Mouse (Mus musculus) forebrain, embryonic 16.5 days (tissue): ENCODE data around the gene Edc3. TPM values are rescaled to one million over a fixed set of nuclear protein-coding genes. Genes with fewer than 3 reads are reported as not detected.
A peak's percentile ranks its signal among the peaks of the same experiment; 100 is the strongest.

ENCODE experiments used
- ATAC-seq: fragments of 200-750 bp; cut with Nextera tagmentation; 2 replicates; pipeline ENCODE4 v1.8.0; 2017; ENCODE audit warnings: mild to moderate bottlenecking, moderate library complexity
- H3K27ac ChIP-seq: fragments of 300-500 bp; sonication (generic); 2 replicates; pipeline ENCODE4 v1.5.1; 2014; ENCODE audit warnings: low read length, control low read depth
- H3K27me3 ChIP-seq: fragments of 300-500 bp; sonication (generic); replicated peaks from 2 replicates; pipeline ENCODE4 v1.6.1; 2014; ENCODE audit warnings: low read length; ENCODE audit not compliant: control insufficient read depth, insufficient read depth
- H3K36me3 ChIP-seq: fragments of 300-500 bp; sonication (generic); 2 replicates; pipeline ENCODE4 v1.6.1; 2014; ENCODE audit not compliant: control insufficient read depth, insufficient read depth
- H3K4me1 ChIP-seq: fragments of 300-500 bp; sonication (generic); replicated peaks from 2 replicates; pipeline ENCODE4 v1.6.1; 2014; ENCODE audit warnings: low read length; ENCODE audit not compliant: control insufficient read depth, insufficient read depth
- H3K4me2 ChIP-seq: fragments of 300-500 bp; sonication (generic); 2 replicates; pipeline ENCODE4 v1.6.1; 2014; ENCODE audit warnings: mild to moderate bottlenecking, low read length, control low read depth
- H3K4me3 ChIP-seq: fragments of 300-500 bp; sonication (generic); replicated peaks from 2 replicates; pipeline ENCODE4 v1.5.1; 2014; ENCODE audit warnings: mild to moderate bottlenecking, low read length, control low read depth
- H3K9ac ChIP-seq: fragments of 300-500 bp; sonication (generic); replicated peaks from 2 replicates; pipeline ENCODE4 v1.6.1; 2014; ENCODE audit warnings: low read depth, low read length, control low read depth
- H3K9me3 ChIP-seq: fragments of 300-500 bp; sonication (generic); 2 replicates; pipeline ENCODE4 v1.6.1; 2016; ENCODE audit warnings: low read length; ENCODE audit not compliant: control insufficient read depth
- WGBS: fragments of 180-500 bp; shearing (Covaris S2); extraction: QIAGEN DNeasy Blood & Tissue Kit; methylation state at CpG from one replicate; pipeline ENCODE4 v1.1.7; 2014; 5-methylcytosine and 5-hydroxymethylcytosine counted together
- polyA plus RNA-seq: library from polyadenylated mRNA; unstranded; fragments of >200 nt; fragmentation: Nextera tagmentation; extraction: Ambion mirVana; gene quantifications from 2 replicates; pipeline ENCODE4 v1.2.1, GENCODE M21; 2015

Edc3 gene
- polyA plus RNA-seq, 1 experiment from 2014 or later: 39.2 TPM

DNA sequence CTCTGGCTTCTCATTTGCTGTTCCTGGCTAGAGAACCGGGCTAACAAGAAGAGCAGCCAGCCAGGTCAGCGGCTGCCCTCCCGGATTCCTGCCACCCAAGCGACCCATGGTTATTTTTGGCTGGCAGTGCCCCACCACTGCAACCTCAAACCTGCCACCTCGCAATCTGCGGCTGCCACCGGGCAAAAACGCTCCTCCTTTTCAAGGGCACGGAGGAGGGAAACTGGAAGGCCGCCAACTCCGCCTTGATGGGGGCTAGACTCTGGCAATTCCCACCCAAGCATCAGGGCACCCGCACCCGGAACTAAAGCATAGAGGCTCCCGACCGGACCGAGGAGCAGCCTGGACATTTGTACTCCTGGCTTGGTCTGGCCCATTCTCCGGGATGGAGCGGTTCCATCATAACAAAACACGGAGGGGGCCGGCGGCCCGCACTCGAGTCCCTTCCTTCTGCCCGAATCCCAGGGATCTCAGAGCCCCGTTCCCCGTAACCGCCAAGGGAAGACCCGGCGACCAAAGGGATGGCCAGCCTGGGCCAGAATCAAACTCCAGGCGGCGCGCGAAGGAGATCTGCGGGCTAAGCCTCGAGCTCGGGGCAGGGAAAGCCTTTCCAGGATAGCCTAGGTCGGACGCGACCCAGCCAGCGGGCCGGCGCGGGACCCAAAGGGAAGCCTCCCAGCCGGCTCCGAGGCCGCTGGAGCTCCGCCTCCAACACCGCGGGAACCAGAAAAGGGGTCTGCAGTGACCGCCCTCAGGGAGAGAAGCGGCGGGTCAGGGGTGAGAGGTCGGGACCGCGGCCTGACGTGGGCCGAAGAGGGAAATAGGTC is 56.0 kb downstream of the Edc3 start:
- Histone ChIP-seq H3K36me3 (0 out of 2 replicates have a peak, but pooled peaks cover 9% of the 10 kb centered on the region), H3K27ac (peak overlapping the region; percentile 100), H3K27me3 (no peaks in the 10 kb centered on the region), H3K4me2 (peak overlapping the region; percentile 99), H3K9ac (peak overlapping the region; percentile 100), H3K9me3 (no peaks in the 10 kb centered on the region), H3K4me1 (peaks cover 37% of the 10 kb centered on the region), H3K4me3 (peak overlapping the region; percentile 98)
- peak; percentile 50 for ATAC-seq
- under 1% methylated on average over 57 of the region's 57 CpGs for WGBS

- H3K27me3 ChIP-seq: no peaks in the 10 kb centered on the region
- H3K4me1 ChIP-seq: peaks cover 37% of the 10 kb centered on the region
- peak overlapping the region; percentile 100 for H3K9ac ChIP-seq
- peak overlapping the region; percentile 98 for H3K4me3 ChIP-seq
- H3K36me3 ChIP-seq: 0 out of 2 replicates have a peak, but pooled peaks cover 8% of the 10 kb centered on the region
- no peaks in the 10 kb centered on the region for H3K9me3 ChIP-seq
- peak overlapping the region; percentile 99 for H3K4me2 ChIP-seq
- ATAC-seq: peak; percentile 93
- under 1% methylated on average over 39 of the region's 45 CpGs for WGBS
- H3K27ac ChIP-seq: peak overlapping the region; percentile 100
Measured at GRCm38 (mm10) chr9:57764974-57765363, 56.6 kb downstream of the Edc3 start.

GRCm38 (mm10) chr9:57765364-57766351 is 57.3 kb downstream of the Edc3 start, which contains the start of gene Clk3:
Gene Clk3 (minus strand): TSS chr9:57765860.
- H3K36me3 ChIP-seq: 0 out of 2 replicates have a peak, but pooled peaks cover under 1% of the 10 kb centered on the region
- WGBS: under 1% methylated on average over 93 of the region's 93 CpGs
- ATAC-seq: peak; percentile 64

DNA sequence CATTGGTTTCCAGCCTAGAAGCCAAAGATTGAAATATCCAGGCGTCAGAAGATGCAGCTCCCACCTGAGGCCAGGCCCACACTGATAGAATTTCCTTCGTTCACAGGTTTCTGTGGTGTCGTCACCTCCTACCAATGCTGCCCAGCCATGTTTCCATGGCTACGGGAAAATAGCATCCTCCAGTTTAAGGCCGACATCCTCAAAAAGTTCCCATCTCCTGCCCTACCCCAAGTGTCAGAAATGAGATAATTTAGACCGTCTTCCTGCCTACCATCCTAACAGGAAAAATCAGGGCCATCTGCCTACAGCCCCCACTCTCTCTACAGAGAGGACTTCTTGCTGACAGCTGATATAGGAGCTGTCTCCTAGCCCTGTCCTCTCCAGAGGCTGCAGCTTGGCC is 58.1 kb downstream of the Edc3 start:
- ATAC-seq: no peak
- no peaks in the 10 kb centered on the region for H3K36me3 ChIP-seq
- 28% methylated on average over 6 of the region's 6 CpGs for WGBS
- peak overlapping the region; percentile 99 for H3K4me2 ChIP-seq
- H3K4me3 ChIP-seq: peak overlapping the region; percentile 98
- H3K9ac ChIP-seq: peak overlapping the region; percentile 100
- H3K27ac ChIP-seq: peak overlapping the region; percentile 100
- H3K9me3 ChIP-seq: no peaks in the 10 kb centered on the region
- peaks cover 37% of the 10 kb centered on the region for H3K4me1 ChIP-seq
- H3K27me3 ChIP-seq: no peaks in the 10 kb centered on the region

More at GRCm38 (mm10) chr9:57765364-57766351, 57.3 kb downstream of the Edc3 start, which contains the start of gene Clk3:
- Histone ChIP-seq H3K27ac (peak within 1 kb of the TSS; percentile 100), H3K4me2 (peak within 1 kb of the TSS; percentile 99), H3K27me3 (no peaks in the 10 kb centered on the region), H3K9me3 (no peaks in the 10 kb centered on the region), H3K9ac (peak within 1 kb of the TSS; percentile 100), H3K4me3 (peak within 1 kb of the TSS; percentile 98), H3K4me1 (peaks cover 37% of the 10 kb centered on the region)

DNA sequence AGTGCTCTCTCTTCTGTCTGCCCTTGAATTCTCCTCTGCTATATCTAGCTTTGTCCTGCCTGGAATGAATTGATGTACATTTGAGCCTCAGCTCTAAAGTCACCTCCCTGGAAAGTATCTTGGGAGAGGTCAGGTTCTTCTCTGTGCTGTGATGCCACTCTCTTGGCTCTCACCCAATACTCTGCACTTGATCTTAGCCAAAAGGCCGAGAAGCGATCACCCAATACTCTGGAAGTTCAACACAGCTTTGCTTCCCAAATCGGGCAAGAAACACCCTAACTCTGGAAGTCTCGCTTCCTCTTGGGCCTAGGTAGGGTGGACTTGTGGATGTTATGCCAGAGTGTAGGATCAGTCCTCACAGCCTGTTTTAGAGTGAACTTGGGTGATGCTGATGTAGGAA is 58.9 kb downstream of the Edc3 start:
- Histone ChIP-seq H3K4me3 (no peak overlapping the region), H3K27me3 (no peaks in the 10 kb centered on the region), H3K4me2 (no peak overlapping the region), H3K27ac (no peak overlapping the region), H3K4me1 (peaks cover 32% of the 10 kb centered on the region), H3K9me3 (no peaks in the 10 kb centered on the region), H3K9ac (no peak overlapping the region), H3K36me3 (no peaks in the 10 kb centered on the region)
- ATAC-seq: no peak
- WGBS: 95% methylated on average over 4 of the region's 4 CpGs

- no peak overlapping the region for H3K27ac ChIP-seq
Measured at GRCm38 (mm10) chr9:57769539-57770069, 61.3 kb downstream of the Edc3 start.

GRCm38 (mm10) chr9:57770214-57770613 is 61.9 kb downstream of the Edc3 start:
- H3K27me3 ChIP-seq: no peaks in the 10 kb centered on the region
- no peak for ATAC-seq
- H3K27ac ChIP-seq: no peak overlapping the region
- H3K4me1 ChIP-seq: peaks cover 12% of the 10 kb centered on the region
- no peak overlapping the region for H3K9ac ChIP-seq
- H3K9me3 ChIP-seq: no peaks in the 10 kb centered on the region
- no peak overlapping the region for H3K4me3 ChIP-seq
- no peaks in the 10 kb centered on the region for H3K36me3 ChIP-seq
- H3K4me2 ChIP-seq: no peak overlapping the region
- 93% methylated on average over 1 of the region's 1 CpGs for WGBS

More at GRCm38 (mm10) chr9:57769539-57770069, 61.3 kb downstream of the Edc3 start:
- Histone ChIP-seq H3K4me2 (no peak overlapping the region), H3K27me3 (no peaks in the 10 kb centered on the region), H3K4me3 (no peak overlapping the region), H3K9me3 (no peaks in the 10 kb centered on the region), H3K36me3 (no peaks in the 10 kb centered on the region), H3K4me1 (peaks cover 12% of the 10 kb centered on the region), H3K9ac (no peak overlapping the region)
- no peak for ATAC-seq
- 76% methylated on average over 2 of the region's 2 CpGs for WGBS

DNA sequence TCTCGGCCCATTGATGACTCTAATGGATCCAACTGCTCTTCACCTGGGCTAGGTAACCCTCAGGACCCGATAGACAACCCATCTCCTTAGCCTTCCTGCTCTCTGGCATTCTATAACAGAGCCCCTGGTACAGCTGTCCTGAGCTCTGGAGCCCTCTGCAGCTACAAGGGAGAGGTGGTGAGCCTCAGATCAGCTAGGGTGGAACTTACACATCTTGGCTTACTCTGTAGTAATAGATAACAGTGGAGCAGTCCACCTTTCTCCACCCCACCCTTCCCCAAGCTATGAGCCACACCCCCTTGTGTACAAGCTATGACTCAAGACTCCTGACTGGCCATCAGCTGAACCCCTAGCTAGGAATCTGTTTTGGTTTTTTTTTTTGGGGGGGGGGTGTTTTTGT is 62.5 kb downstream of the Edc3 start:
- 91% methylated on average over 2 of the region's 2 CpGs for WGBS
- H3K36me3 ChIP-seq: no peaks in the 10 kb centered on the region
- no peak overlapping the region for H3K4me2 ChIP-seq
- H3K27me3 ChIP-seq: no peaks in the 10 kb centered on the region
- no peak for ATAC-seq
- H3K27ac ChIP-seq: no peak overlapping the region
- no peak overlapping the region for H3K4me3 ChIP-seq
- H3K9me3 ChIP-seq: no peaks in the 10 kb centered on the region
- H3K9ac ChIP-seq: no peak overlapping the region
- peaks cover 11% of the 10 kb centered on the region for H3K4me1 ChIP-seq
